Comparison of ENCODE assay signal across 9 mouse cellular contexts in genomic region chr3:52797801-52798200, GRCm38 (mm10).
DNase-seq lines count a peak whose midpoint lies in the region; ATAC-seq and TF ChIP-seq lines count a peak whose summit lies in the region.
"Had no signal": no experiment of that assay in that cellular context is flagged by ENCODE, and none has a peak within 500 bp of the region (broad histone marks: within the 10 kb centered on the region; RNA-seq: fewer than 3 reads in every experiment).

No protein-coding gene starts in this region.

- DNase-seq in left cerebral cortex, adult 11 months (ENCODE audit: low spot score), result peak; percentile 14
- no peak for DNase-seq in left cerebral cortex, postnatal 10 days (ENCODE audit: extremely low spot score in 1 of 2, low spot score in 2 of 2)
- peak; percentile 81 for DNase-seq in brain, adult 2 months (ENCODE audit: low read depth, low spot score)
- peak; percentile 26 for DNase-seq in heart, postnatal 0 days (ENCODE audit: low spot score)
- DNase-seq in naive thymus-derived CD4-positive, alpha-beta T cell, adult 2 months (ENCODE audit: low read depth), result peak; percentile 52
- DNase-seq in lung, postnatal 10 days, result no peak

- no peaks in the 10 kb centered on the region for H3K36me3 ChIP-seq in heart, postnatal 0 days (replicated peaks; ENCODE audit: control insufficient read depth, insufficient read depth, low read length)
- H3K36me3 ChIP-seq in intestine, postnatal 0 days (ENCODE audit: control insufficient read depth, insufficient read depth), result no peaks in the 10 kb centered on the region
- H3K36me3 ChIP-seq: embryonic facial prominence, embryonic 10.5 days had no signal

- WGBS in heart, postnatal 0 days, result 0% methylated on average over 6 of the region's 6 CpGs
- WGBS in intestine, postnatal 0 days, result 19% methylated on average over 6 of the region's 6 CpGs

- H3K4me2 ChIP-seq in heart, postnatal 0 days (ENCODE audit: low read depth, low read length), result peak overlapping the region; percentile 33; the same call in 1 of the 2 replicates
- no peak overlapping the region for H3K4me2 ChIP-seq in intestine, postnatal 0 days (replicated peaks; ENCODE audit: low read depth)

- peaks cover 9% of the 10 kb centered on the region for H3K4me1 ChIP-seq in heart, postnatal 0 days (ENCODE audit: control insufficient read depth, insufficient read depth)
- no peaks in the 10 kb centered on the region for H3K4me1 ChIP-seq in intestine, postnatal 0 days (replicated peaks; ENCODE audit: control insufficient read depth, insufficient read depth, low read length)
- H3K4me1 ChIP-seq: embryonic facial prominence, embryonic 10.5 days had no signal

- no peaks in the 10 kb centered on the region for H3K27me3 ChIP-seq in heart, postnatal 0 days (ENCODE audit: control insufficient read depth, insufficient read depth, low read length)
- H3K27me3 ChIP-seq in intestine, postnatal 0 days (replicated peaks; ENCODE audit: control insufficient read depth, insufficient read depth, low read length), result no peaks in the 10 kb centered on the region

- no peak overlapping the region for H3K9ac ChIP-seq in heart, postnatal 0 days (replicated peaks; ENCODE audit: low read depth, low read length)
- no peak overlapping the region for H3K9ac ChIP-seq in intestine, postnatal 0 days (ENCODE audit: low read depth, low read length)

- TF ChIP-seq CTCF in heart, postnatal 0 days (IDR thresholded peaks at IDR 0.05; ENCODE audit: low read depth), result no peak
- TF ChIP-seq CTCF in intestine, postnatal 0 days (IDR thresholded peaks at IDR 0.05; ENCODE audit: low read depth), result no peak

- intact Hi-C loops in left cerebral cortex, postnatal 10 days (cut with DNase I), result no loop called here

- H3K27ac ChIP-seq in heart, postnatal 0 days (ENCODE audit: low read depth), result peak overlapping the region; percentile 43
- no peak overlapping the region for H3K27ac ChIP-seq in intestine, postnatal 0 days (ENCODE audit: low read depth, low read length)
- H3K27ac ChIP-seq: embryonic facial prominence, embryonic 10.5 days; macrophage had no signal

- H3K4me3 ChIP-seq in heart, postnatal 0 days (ENCODE audit: low read depth, low read length), result no peak overlapping the region
- H3K4me3 ChIP-seq in intestine, postnatal 0 days (ENCODE audit: low read depth, low read length), result no peak overlapping the region
- H3K4me3 ChIP-seq: embryonic facial prominence, embryonic 10.5 days had no signal

- ATAC-seq in heart, postnatal 0 days (ENCODE audit: insufficient read depth, low read depth), result 0 out of 2 replicates have a peak, but pooled peaks have one; percentile 30
- no peak for ATAC-seq in intestine, postnatal 0 days

- no peak for TF ChIP-seq EP300 in heart, postnatal 0 days (IDR thresholded peaks at IDR 0.05; ENCODE audit: low read depth)

- no peaks in the 10 kb centered on the region for H3K9me3 ChIP-seq in heart, postnatal 0 days (replicated peaks; ENCODE audit: control insufficient read depth, low read length)
- no peaks in the 10 kb centered on the region for H3K9me3 ChIP-seq in intestine, postnatal 0 days (ENCODE audit: control insufficient read depth)
- H3K9me3 ChIP-seq: embryonic facial prominence, embryonic 10.5 days had no signal

Comparison
In these comparisons a context has a peak if more than half of its experiments do, and no peak if none do; other contexts are left out.
1. DNase-seq: peak in left cerebral cortex, adult 11 months (single experiment), brain, adult 2 months (single experiment), heart, postnatal 0 days (single experiment) and naive thymus-derived CD4-positive, alpha-beta T cell, adult 2 months (single experiment); none in left cerebral cortex, postnatal 10 days (0 of 2) and lung, postnatal 10 days (single experiment).